Comparison of ENCODE assay signal across 8 mouse cellular contexts in genomic region chr5:107874561-107875260, GRCm38 (mm10). TPM values are rescaled to one million over a fixed set of nuclear protein-coding genes. Genes with fewer than 3 reads are reported as not detected.
DNase-seq lines count a peak whose midpoint lies in the region; ATAC-seq and TF ChIP-seq lines count a peak whose summit lies in the region.

Evi5 (minus strand) TSS chr5:107875107.

- H3K9me3 ChIP-seq in forebrain, embryonic 11.5 days (ENCODE audit: control insufficient read depth, low read length) = no peaks in the 10 kb centered on the region
- no peaks in the 10 kb centered on the region for H3K9me3 ChIP-seq in limb, embryonic 14.5 days (ENCODE audit: control insufficient read depth, low read length)
- no peaks in the 10 kb centered on the region for H3K9me3 ChIP-seq in stomach, embryonic 15.5 days

- no peak within 1 kb of the TSS for H3K9ac ChIP-seq in forebrain, embryonic 11.5 days (ENCODE audit: low read length)
- H3K9ac ChIP-seq in limb, embryonic 14.5 days (ENCODE audit: low read depth, low read length, severe bottlenecking) = no peak within 1 kb of the TSS
- H3K9ac ChIP-seq in stomach, embryonic 15.5 days = no peak within 1 kb of the TSS

- peak; percentile 39 for ATAC-seq in Patski
- ATAC-seq in forebrain, embryonic 11.5 days (replicated peaks; ENCODE audit: low FRiP score) = no peak
- no peak for ATAC-seq in hematopoietic stem cell, adult 5-6 weeks (replicated peaks in 1 of 2; ENCODE audit: insufficient read depth in 1 of 2, low FRiP score in 2 of 2, low TSS enrichment in 1 of 2, low read depth in 1 of 2, poor library complexity in 2 of 2, severe bottlenecking in 2 of 2)
- no peak for ATAC-seq in limb, embryonic 14.5 days (ENCODE audit: low FRiP score, low read depth)
- ATAC-seq in stomach, embryonic 15.5 days (ENCODE audit: insufficient read depth, low FRiP score, low read depth) = peak; percentile 75; the same call in 1 of the 2 replicates

- H3K27ac ChIP-seq in forebrain, embryonic 11.5 days (ENCODE audit: low read depth, low read length) = no peak within 1 kb of the TSS; the same call in 1 of the 2 replicates
- no peak within 1 kb of the TSS for H3K27ac ChIP-seq in limb, embryonic 14.5 days (replicated peaks; ENCODE audit: low read depth, low read length)
- peak within 1 kb of the TSS; percentile 63 for H3K27ac ChIP-seq in stomach, embryonic 15.5 days

- no peak for TF ChIP-seq POLR2A in limb, embryonic 14.5 days (IDR thresholded peaks at IDR 0.05; ENCODE audit: borderline replicate concordance, extremely low read depth, insufficient read depth, insufficient read length)

- CTCF ChIA-PET in Patski (lab: Charles Lee) = no interaction called here

- POLR2A ChIA-PET in Patski (lab: Charles Lee) = interaction anchor here (1.9 kb wide), 1 partner anchor 23 kb away, joined by 5 read pairs; no protein-coding TSS in a partner anchor

- no peaks in the 10 kb centered on the region for H3K4me1 ChIP-seq in forebrain, embryonic 11.5 days (replicated peaks; ENCODE audit: control insufficient read depth, insufficient read depth, low read length)
- peaks cover 2% of the 10 kb centered on the region; the same call in 1 of the 2 replicates for H3K4me1 ChIP-seq in limb, embryonic 14.5 days (ENCODE audit: control insufficient read depth, insufficient read depth, low read length)
- H3K4me1 ChIP-seq in stomach, embryonic 15.5 days = peaks cover 5% of the 10 kb centered on the region; the same call in 1 of the 2 replicates

- H3K4me3 ChIP-seq in forebrain, embryonic 11.5 days (ENCODE audit: low read depth, low read length) = no peak within 1 kb of the TSS
- H3K4me3 ChIP-seq in limb, embryonic 14.5 days (replicated peaks; ENCODE audit: low read length) = no peak within 1 kb of the TSS
- peak within 1 kb of the TSS; percentile 8; the same call in 1 of the 2 replicates for H3K4me3 ChIP-seq in stomach, embryonic 15.5 days (replicated peaks)

- peaks cover 6% of the 10 kb centered on the region for H3K27me3 ChIP-seq in Patski
- no peaks in the 10 kb centered on the region for H3K27me3 ChIP-seq in forebrain, embryonic 11.5 days (ENCODE audit: control insufficient read depth, insufficient read depth, low read length)
- no peaks in the 10 kb centered on the region for H3K27me3 ChIP-seq in limb, embryonic 14.5 days (ENCODE audit: control insufficient read depth, insufficient read depth, low read length)
- no peaks in the 10 kb centered on the region for H3K27me3 ChIP-seq in stomach, embryonic 15.5 days (replicated peaks)

- H3K36me3 ChIP-seq in forebrain, embryonic 11.5 days (ENCODE audit: control insufficient read depth, insufficient read depth, low read length) = no peaks in the 10 kb centered on the region
- H3K36me3 ChIP-seq in limb, embryonic 14.5 days (ENCODE audit: control insufficient read depth, insufficient read depth, low read length) = no peaks in the 10 kb centered on the region
- H3K36me3 ChIP-seq in stomach, embryonic 15.5 days = no peaks in the 10 kb centered on the region

- no peak for TF ChIP-seq CTCF in Patski (IDR thresholded peaks at IDR 0.05)

- DNase-seq in frontal cortex, adult 2 months (ENCODE audit: extremely low spot score in 1 of 2, low spot score in 1 of 2) = peak in 1 of 2 experiments; percentile 56
- no peak for DNase-seq in frontal cortex, postnatal 10 days (ENCODE audit: low spot score in 2 of 2)
- DNase-seq in Patski (ENCODE audit: low read depth, low spot score) = no peak
- no peak for DNase-seq in forebrain, embryonic 11.5 days (ENCODE audit: low spot score)
- no peak for DNase-seq in limb, embryonic 14.5 days (ENCODE audit: low spot score)
- DNase-seq in thymus, postnatal 25 days = no peak

- in situ Hi-C loops in Patski (cut with MboI; ENCODE audit: low pct_unique_long_range_greater_than_20kb) = no loop called here

- H3K4me2 ChIP-seq in forebrain, embryonic 11.5 days (ENCODE audit: low read depth, low read length, severe bottlenecking) = no peak within 1 kb of the TSS
- no peak within 1 kb of the TSS for H3K4me2 ChIP-seq in limb, embryonic 14.5 days (replicated peaks; ENCODE audit: low read depth, low read length, severe bottlenecking)
- H3K4me2 ChIP-seq in stomach, embryonic 15.5 days = no peak within 1 kb of the TSS

- WGBS in forebrain, embryonic 11.5 days = 51% methylated on average over 4 of the region's 4 CpGs
- WGBS in limb, embryonic 14.5 days = 41% methylated on average over 4 of the region's 4 CpGs
- 29% methylated on average over 4 of the region's 4 CpGs for WGBS in stomach, embryonic 15.5 days

RNA-seq across cellular contexts. Expression of gene Evi5, which starts in this region (rescaled TPM):
- 58.0 and 71.1 TPM in 2 replicates for polyA plus RNA-seq in frontal cortex, adult 2 months (2012; rRNA removed)
- polyA plus RNA-seq in Patski (2021) = 43.4 TPM
- 48.6 and 50.7 TPM in 2 replicates for polyA plus RNA-seq in forebrain, embryonic 11.5 days (2014; fragmentation: Nextera tagmentation; extraction: Ambion mirVana)
- 19.9 and 25.3 TPM in 2 replicates for total RNA-seq in hematopoietic stem cell, adult 5-6 weeks (2017)
- 28.7 and 31.2 TPM in 2 replicates for polyA plus RNA-seq in limb, embryonic 14.5 days (2012; rRNA removed)
- 60.2 and 70.8 TPM in 2 replicates for polyA plus RNA-seq in limb, embryonic 14.5 days (2014; fragmentation: Nextera tagmentation; extraction: Ambion mirVana)
- 65.3 and 73.0 TPM in 2 replicates for polyA plus RNA-seq in stomach, embryonic 15.5 days (2015; fragmentation: Nextera tagmentation; extraction: Ambion mirVana)

Comparison
In these comparisons a context has a peak if more than half of its experiments do, and no peak if none do; other contexts are left out.
1. ATAC-seq: peak in Patski (single experiment) and stomach, embryonic 15.5 days (single experiment); none in forebrain, embryonic 11.5 days (single experiment), hematopoietic stem cell, adult 5-6 weeks (0 of 2) and limb, embryonic 14.5 days (single experiment).